Mouse (Mus musculus): ENCODE results near the gene Rnf222. TPM values are rescaled to one million over a fixed set of nuclear protein-coding genes. Genes with fewer than 3 reads are reported as not detected.

Gene Rnf222
- polyA plus RNA-seq, 2 experiments = 0.08 TPM; not detected in 1

GRCm38 (mm10) chr11:68874841-68875240 is 13.5 kb upstream of the Rnf222 start:
- WGBS (ENCODE audit: insufficient replicate concordance) = 0% methylated on average over 2 of the region's 2 CpGs
- H3K9me3 ChIP-seq (ENCODE audit: control insufficient read depth, low read length) = no peaks in the 10 kb centered on the region
- peak; percentile 82 for TF ChIP-seq CTCF (IDR thresholded peaks at IDR 0.05; ENCODE audit: low read depth)
- TF ChIP-seq EP300 (IDR thresholded peaks at IDR 0.05; ENCODE audit: low read depth) = no peak
- peak in 2 of 3 experiments; percentile 57 to 67 for DNase-seq (ENCODE audit: low read depth in 3 of 3, low spot score in 3 of 3)
- H3K4me1 ChIP-seq (replicated peaks; ENCODE audit: control insufficient read depth in 2 of 2, insufficient read depth in 2 of 2, low read length in 1 of 2) = peaks cover 0 to 13% of the 10 kb centered on the region in 2 experiments; a peak in 3 of 4 replicates
- no peak for ATAC-seq (ENCODE audit: insufficient read depth)
- H3K9ac ChIP-seq (replicated peaks) = no peak overlapping the region
- no peak overlapping the region for H3K4me2 ChIP-seq (ENCODE audit: low read depth)
- no peaks in the 10 kb centered on the region for H3K36me3 ChIP-seq (replicated peaks; ENCODE audit: control insufficient read depth, insufficient read depth, low read depth)
- H3K4me3 ChIP-seq (ENCODE audit: insufficient read depth in 1 of 2, low read depth in 2 of 2, low read length in 2 of 2) = no peak overlapping the region
- H3K27me3 ChIP-seq (ENCODE audit: control insufficient read depth, insufficient read depth, low read length) = no peaks in the 10 kb centered on the region
- H3K27ac ChIP-seq = no peak overlapping the region

- no peaks in the 10 kb centered on the region for H3K27me3 ChIP-seq (ENCODE audit: control insufficient read depth, insufficient read depth, low read length)
- ATAC-seq (ENCODE audit: insufficient read depth) (no peak), DNase-seq (ENCODE audit: low read depth in 3 of 3, low spot score in 3 of 3) (no peak)
- H3K9ac ChIP-seq (replicated peaks) = no peak overlapping the region
- H3K4me1 ChIP-seq (replicated peaks; ENCODE audit: control insufficient read depth in 2 of 2, insufficient read depth in 2 of 2, low read length in 1 of 2) = peaks cover 3 to 15% of the 10 kb centered on the region in 2 experiments; a peak in 3 of 4 replicates
- WGBS (ENCODE audit: insufficient replicate concordance) = 53% methylated on average over 5 of the region's 5 CpGs
- no peak overlapping the region for H3K27ac ChIP-seq
- TF ChIP-seq EP300 (IDR thresholded peaks at IDR 0.05; ENCODE audit: low read depth) (no peak), CTCF (IDR thresholded peaks at IDR 0.05; ENCODE audit: low read depth) (no peak)
- H3K36me3 ChIP-seq (replicated peaks; ENCODE audit: control insufficient read depth, insufficient read depth, low read depth) = no peaks in the 10 kb centered on the region
- H3K9me3 ChIP-seq (ENCODE audit: control insufficient read depth, low read length) = no peaks in the 10 kb centered on the region
- no peak overlapping the region for H3K4me2 ChIP-seq (ENCODE audit: low read depth)
- H3K4me3 ChIP-seq (ENCODE audit: insufficient read depth in 1 of 2, low read depth in 2 of 2, low read length in 2 of 2) = no peak overlapping the region
These were observed 9.5 kb upstream of the Rnf222 start for GRCm38 (mm10) chr11:68878811-68879210.

GRCm38 (mm10) chr11:68882107-68882506 is 6.2 kb upstream of the Rnf222 start:
- 40% methylated on average over 14 of the region's 14 CpGs for WGBS (ENCODE audit: insufficient replicate concordance)
- DNase-seq (ENCODE audit: low read depth in 3 of 3, low spot score in 3 of 3) (no peak), ATAC-seq (ENCODE audit: insufficient read depth) (no peak)
- Histone ChIP-seq H3K9ac (replicated peaks) (no peak overlapping the region), H3K4me2 (ENCODE audit: low read depth) (no peak overlapping the region), H3K27ac (no peak overlapping the region), H3K9me3 (ENCODE audit: control insufficient read depth, low read length) (no peaks in the 10 kb centered on the region), H3K4me1 (replicated peaks; ENCODE audit: control insufficient read depth in 2 of 2, insufficient read depth in 2 of 2, low read length in 1 of 2) (peaks cover 15 to 28% of the 10 kb centered on the region in 2 experiments), H3K4me3 (ENCODE audit: insufficient read depth in 1 of 2, low read depth in 2 of 2, low read length in 2 of 2) (no peak overlapping the region), H3K36me3 (replicated peaks; ENCODE audit: control insufficient read depth, insufficient read depth, low read depth) (no peaks in the 10 kb centered on the region), H3K27me3 (ENCODE audit: control insufficient read depth, insufficient read depth, low read length) (no peaks in the 10 kb centered on the region)
- no peak for TF ChIP-seq CTCF (IDR thresholded peaks at IDR 0.05; ENCODE audit: low read depth)
- no peak for TF ChIP-seq EP300 (IDR thresholded peaks at IDR 0.05; ENCODE audit: low read depth)

- H3K4me2 ChIP-seq (ENCODE audit: low read depth) = peak overlapping the region; percentile 68
- no peak for DNase-seq (ENCODE audit: low read depth in 3 of 3, low spot score in 3 of 3)
- no peaks in the 10 kb centered on the region for H3K27me3 ChIP-seq (ENCODE audit: control insufficient read depth, insufficient read depth, low read length)
- H3K36me3 ChIP-seq (replicated peaks; ENCODE audit: control insufficient read depth, insufficient read depth, low read depth) = no peaks in the 10 kb centered on the region
- H3K4me1 ChIP-seq (replicated peaks; ENCODE audit: control insufficient read depth in 2 of 2, insufficient read depth in 2 of 2, low read length in 1 of 2) = peaks cover 15 to 21% of the 10 kb centered on the region in 2 experiments
- ATAC-seq (ENCODE audit: insufficient read depth) = no peak
- 72% methylated on average over 2 of the region's 2 CpGs for WGBS (ENCODE audit: insufficient replicate concordance)
- H3K9me3 ChIP-seq (ENCODE audit: control insufficient read depth, low read length) = no peaks in the 10 kb centered on the region
- peak overlapping the region; percentile 63 for H3K27ac ChIP-seq
- peak overlapping the region; percentile 53 for H3K9ac ChIP-seq (replicated peaks)
- peak overlapping the region in 1 of 2 experiments; percentile 18; a peak in 1 of 4 replicates for H3K4me3 ChIP-seq (ENCODE audit: insufficient read depth in 1 of 2, low read depth in 2 of 2, low read length in 2 of 2)
- TF ChIP-seq EP300 (IDR thresholded peaks at IDR 0.05; ENCODE audit: low read depth) = no peak
- no peak for TF ChIP-seq CTCF (IDR thresholded peaks at IDR 0.05; ENCODE audit: low read depth)
These were observed 4.5 kb upstream of the Rnf222 start for GRCm38 (mm10) chr11:68883843-68884242.

- H3K9ac ChIP-seq (replicated peaks) = peak overlapping the region; percentile 53
- H3K36me3 ChIP-seq (replicated peaks; ENCODE audit: control insufficient read depth, insufficient read depth, low read depth) = no peaks in the 10 kb centered on the region
- H3K4me3 ChIP-seq (ENCODE audit: insufficient read depth in 1 of 2, low read depth in 2 of 2, low read length in 2 of 2) = peak overlapping the region in 1 of 2 experiments; percentile 18; a peak in 1 of 4 replicates
- H3K27me3 ChIP-seq (ENCODE audit: control insufficient read depth, insufficient read depth, low read length) = no peaks in the 10 kb centered on the region
- peak overlapping the region; percentile 68 for H3K4me2 ChIP-seq (ENCODE audit: low read depth)
- DNase-seq (ENCODE audit: low read depth in 3 of 3, low spot score in 3 of 3) (peak; percentile 59 to 64 (median 62)), ATAC-seq (ENCODE audit: insufficient read depth) (peak; percentile 95)
- peaks cover 15 to 22% of the 10 kb centered on the region in 2 experiments for H3K4me1 ChIP-seq (replicated peaks; ENCODE audit: control insufficient read depth in 2 of 2, insufficient read depth in 2 of 2, low read length in 1 of 2)
- H3K9me3 ChIP-seq (ENCODE audit: control insufficient read depth, low read length) = no peaks in the 10 kb centered on the region
- H3K27ac ChIP-seq = peak overlapping the region; percentile 63
- TF ChIP-seq EP300 (IDR thresholded peaks at IDR 0.05; ENCODE audit: low read depth) = no peak
- no peak for TF ChIP-seq CTCF (IDR thresholded peaks at IDR 0.05; ENCODE audit: low read depth)
- 29% methylated on average over 5 of the region's 5 CpGs for WGBS (ENCODE audit: insufficient replicate concordance)
These were observed 4.0 kb upstream of the Rnf222 start for GRCm38 (mm10) chr11:68884368-68884767.
